Mouse (Mus musculus): ENCODE data around the gene Katnb1. TPM values are rescaled to one million over a fixed set of nuclear protein-coding genes. Genes with fewer than 3 reads are reported as not detected.

Katnb1 gene
- polyA plus RNA-seq (2017; shearing (Covaris generic)): 26.7 TPM

DNA sequence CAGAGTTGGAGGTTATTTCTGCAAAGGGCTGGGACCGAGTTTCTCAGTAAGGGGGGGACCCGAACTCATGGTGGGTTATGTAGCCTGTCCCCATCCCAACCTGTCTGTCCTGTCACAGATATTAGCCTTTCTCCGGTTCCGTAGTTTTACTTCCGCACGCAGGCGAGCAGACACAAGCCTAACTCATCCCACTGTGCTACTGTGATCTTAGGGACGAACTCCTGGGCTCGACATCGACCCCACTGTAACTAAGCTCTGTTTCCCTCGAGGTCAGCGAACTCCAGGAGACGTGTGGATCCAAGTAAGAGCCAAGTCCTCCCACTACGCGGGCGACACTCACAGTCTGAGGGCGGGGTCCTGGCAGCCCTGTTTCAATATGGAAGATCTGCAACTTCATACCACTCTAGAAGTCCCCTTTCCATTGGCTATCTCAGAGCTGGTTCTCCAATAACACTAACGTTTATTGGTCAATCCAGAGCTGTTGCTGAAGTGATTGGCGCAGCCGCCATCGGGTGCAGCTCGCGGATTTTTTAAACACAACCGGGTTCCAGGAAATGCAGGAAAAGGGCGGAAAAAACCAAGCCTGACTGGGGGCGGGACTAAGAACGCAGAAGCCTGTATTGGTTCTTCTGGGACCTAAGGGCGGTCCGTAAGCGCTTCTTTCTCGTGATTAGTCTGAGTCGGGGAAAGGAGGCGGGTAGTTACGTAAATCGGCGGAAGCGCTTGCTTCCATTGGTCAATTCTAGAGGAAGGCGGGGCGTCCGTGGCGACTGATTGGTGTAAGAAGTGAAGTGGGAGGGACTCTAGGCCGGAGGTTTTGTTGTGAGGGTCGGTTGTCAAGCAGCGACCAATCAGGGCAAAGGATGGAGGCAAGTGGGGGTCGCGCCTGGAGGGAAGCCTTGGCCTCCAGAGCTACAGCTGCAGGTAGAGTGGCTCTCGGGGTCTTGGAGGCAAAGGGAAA lies at the start of gene Katnb1:
Gene Katnb1, plus strand, starts transcription at position 806 of the 961 bp plus-strand sequence.

DNA sequence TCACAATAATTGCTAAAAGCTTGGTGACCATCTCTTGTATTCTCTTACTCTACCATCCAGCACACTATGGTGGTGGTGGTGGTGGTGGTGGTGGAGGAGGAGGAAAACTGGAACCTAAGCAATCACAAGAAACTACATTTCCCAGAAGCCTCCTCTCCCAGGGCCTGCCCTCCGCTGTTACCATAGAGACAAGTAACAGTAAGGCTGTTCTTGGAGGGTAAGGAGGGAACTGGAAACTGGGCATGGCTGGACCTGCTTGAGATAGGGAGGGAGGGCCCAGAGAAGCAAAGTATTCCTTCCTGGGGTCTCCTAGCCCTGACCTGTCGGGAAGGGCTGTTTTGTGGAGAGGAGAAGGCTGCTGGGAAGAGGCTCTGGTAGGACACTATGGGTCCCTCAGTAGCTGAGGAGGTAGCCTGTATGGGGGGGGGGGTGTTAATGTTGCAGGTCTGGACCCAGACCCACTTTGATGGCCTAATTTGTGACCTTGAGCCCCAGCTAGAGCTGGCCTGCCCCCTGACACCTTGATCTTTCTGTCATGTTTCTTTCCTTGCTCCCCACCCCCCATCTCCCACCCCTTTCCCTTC lies 26.0 kb upstream of the Katnb1 start, which contains the start of gene Drc7:
Gene Drc7, plus strand, starts transcription at position 177 of the 584 bp plus-strand sequence.

Other genes starting within 250 kb of the Katnb1 start
- 81.1 TPM for gene Coq9, start 242.9 kb upstream of the Katnb1 start, polyA plus RNA-seq (2017; shearing (Covaris generic))
- 101 TPM for gene Ciapin1, start 242.8 kb upstream of the Katnb1 start, polyA plus RNA-seq (2017; shearing (Covaris generic))
- 117 TPM for gene Polr2c, start 223.7 kb upstream of the Katnb1 start, polyA plus RNA-seq (2017; shearing (Covaris generic))
- gene Dok4, start 204.9 kb upstream of the Katnb1 start, polyA plus RNA-seq (2017; shearing (Covaris generic)): 3.1 TPM
- not detected for gene Ccdc102a, start 163.1 kb upstream of the Katnb1 start, polyA plus RNA-seq (2017; shearing (Covaris generic))
- gene Adgrg5, start 157.5 kb upstream of the Katnb1 start, polyA plus RNA-seq (2017; shearing (Covaris generic)): 0.21 TPM
- gene Adgrg1, start 106.4 kb upstream of the Katnb1 start, polyA plus RNA-seq (2017; shearing (Covaris generic)): 2.4 TPM
- 0.30 TPM for gene Adgrg3, start 63.5 kb upstream of the Katnb1 start, polyA plus RNA-seq (2017; shearing (Covaris generic))
- gene Drc7, start 26.1 kb upstream of the Katnb1 start, polyA plus RNA-seq (2017; shearing (Covaris generic)): not detected
- 0.16 TPM for gene Kifc3, start 121.6 kb downstream of the Katnb1 start, polyA plus RNA-seq (2017; shearing (Covaris generic))
- gene Cngb1, start 225.4 kb downstream of the Katnb1 start, polyA plus RNA-seq (2017; shearing (Covaris generic)): not detected
- gene Tepp, start 229.4 kb downstream of the Katnb1 start, polyA plus RNA-seq (2017; shearing (Covaris generic)): not detected

Measured in inflammation-experienced regulatory T-cells, adult 16 weeks (primary cell).